Mouse (Mus musculus): ENCODE data around the gene S100a1. TPM values are rescaled to one million over a fixed set of nuclear protein-coding genes. Genes with fewer than 3 reads are reported as not detected.

The S100a1 gene
- total and polyA plus RNA-seq, 2 experiments, result 123 to 335 TPM

DNA sequence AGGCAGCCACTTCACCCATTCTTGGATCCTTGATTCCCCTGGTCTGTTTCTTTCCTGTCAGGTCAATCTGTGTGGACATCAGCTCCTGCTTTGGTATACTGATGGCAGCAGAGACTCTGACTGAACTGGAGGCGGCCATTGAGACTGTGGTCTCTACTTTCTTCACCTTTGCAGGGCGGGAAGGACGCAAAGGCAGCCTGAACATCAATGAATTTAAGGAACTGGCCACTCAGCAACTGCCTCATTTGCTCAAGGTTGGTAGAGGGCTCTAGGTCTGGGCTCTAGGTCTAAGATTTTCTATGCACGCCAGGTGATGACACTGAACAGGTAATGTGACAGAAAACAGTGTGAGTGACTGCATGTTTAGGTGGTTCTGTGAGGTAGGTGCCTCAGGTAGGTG is 1.6 kb upstream of the S100a1 start:
- Histone ChIP-seq H3K9ac (ENCODE audit: low read depth, low read length) (no peak overlapping the region), H3K27ac (replicated peaks; ENCODE audit: insufficient read depth, low read depth, low read length) (peak overlapping the region; percentile 72; the same call in 1 of the 2 replicates)

DNA sequence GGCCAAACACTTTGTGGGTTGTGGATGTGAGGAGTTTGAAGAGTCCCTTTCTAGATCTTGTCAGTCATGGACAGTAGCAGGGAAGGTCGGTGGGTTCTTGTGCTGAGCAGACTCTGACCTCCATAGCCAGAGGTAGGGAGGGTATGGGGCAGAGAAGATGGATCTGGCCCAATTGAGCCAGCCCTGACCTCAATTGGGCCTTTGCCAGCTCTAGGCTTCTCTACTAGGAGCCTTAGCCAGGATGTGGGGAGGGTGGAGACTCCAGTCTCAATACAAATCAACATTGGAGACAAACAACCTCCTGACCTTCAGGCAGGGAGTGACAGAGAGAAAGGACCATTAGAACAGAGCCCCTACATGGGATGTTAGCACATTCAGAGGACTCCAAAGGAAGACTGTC is 1.1 kb upstream of the S100a1 start:
- peak overlapping the region; percentile 72 for H3K27ac ChIP-seq (replicated peaks; ENCODE audit: insufficient read depth, low read depth, low read length)
- no peaks in the 10 kb centered on the region for H3K27me3 ChIP-seq (ENCODE audit: control insufficient read depth, insufficient read depth, low read length)
- DNase-seq (ENCODE audit: extremely low read depth, low read depth, low spot score), result peak; percentile 78
- no peaks in the 10 kb centered on the region; the same call in 1 of the 2 replicates for H3K79me2 ChIP-seq (ENCODE audit: control insufficient read depth, insufficient read depth, low read length)
- WGBS, result 0% methylated on average over 1 of the region's 1 CpGs
- TF ChIP-seq CTCF (IDR thresholded peaks at IDR 0.05; ENCODE audit: low read depth, low read length), result no peak
- peak overlapping the region; percentile 53 for H3K4me3 ChIP-seq (ENCODE audit: insufficient read depth, low read depth, low read length)
- H3K9ac ChIP-seq (ENCODE audit: low read depth, low read length), result peak overlapping the region; percentile 61
- peaks cover 5% of the 10 kb centered on the region for H3K36me3 ChIP-seq (ENCODE audit: control insufficient read depth, insufficient read depth, low read length)
- H3K4me1 ChIP-seq (ENCODE audit: control insufficient read depth, insufficient read depth, low read length), result peaks cover 14% of the 10 kb centered on the region

More for the DNA sequence above, 1.6 kb upstream of the S100a1 start:
- Histone ChIP-seq H3K36me3 (ENCODE audit: control insufficient read depth, insufficient read depth, low read length) (peaks cover 4% of the 10 kb centered on the region), H3K4me1 (ENCODE audit: control insufficient read depth, insufficient read depth, low read length) (peaks cover 14% of the 10 kb centered on the region), H3K4me3 (ENCODE audit: insufficient read depth, low read depth, low read length) (no peak overlapping the region), H3K79me2 (ENCODE audit: control insufficient read depth, insufficient read depth, low read length) (no peaks in the 10 kb centered on the region; the same call in 1 of the 2 replicates), H3K27me3 (ENCODE audit: control insufficient read depth, insufficient read depth, low read length) (no peaks in the 10 kb centered on the region)
- no peak for TF ChIP-seq POLR2A (IDR thresholded peaks at IDR 0.05; ENCODE audit: extremely low read depth, insufficient read depth, low read length)
- TF ChIP-seq CTCF (IDR thresholded peaks at IDR 0.05; ENCODE audit: low read depth, low read length), result no peak
- WGBS, result 96% methylated on average over 4 of the region's 4 CpGs
- DNase-seq (ENCODE audit: extremely low read depth, low read depth, low spot score), result no peak

DNA sequence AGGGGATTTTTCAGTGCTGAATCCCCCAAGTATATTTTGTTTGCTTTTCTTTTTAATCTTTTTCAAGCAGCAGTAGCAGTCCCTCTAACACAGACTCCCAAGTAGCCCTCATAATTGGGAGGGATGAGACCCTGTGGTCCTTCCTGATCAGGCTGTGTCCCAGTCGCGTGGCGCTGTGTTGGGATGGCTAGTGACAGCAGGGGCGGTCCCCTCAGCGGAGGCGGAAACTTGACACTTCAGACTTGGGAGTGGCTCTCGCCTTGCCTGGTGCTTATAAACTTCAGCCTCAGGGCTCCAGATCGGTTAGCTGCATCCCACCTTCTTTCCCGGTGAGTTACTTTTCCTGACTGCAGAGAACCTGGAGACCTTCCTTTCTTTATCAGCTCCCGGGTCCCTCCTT is 499 bp upstream of the S100a1 start:
- peak; percentile 78 for DNase-seq (ENCODE audit: extremely low read depth, low read depth, low spot score)
- peaks cover 14% of the 10 kb centered on the region for H3K4me1 ChIP-seq (ENCODE audit: control insufficient read depth, insufficient read depth, low read length)
- no peaks in the 10 kb centered on the region for H3K27me3 ChIP-seq (ENCODE audit: control insufficient read depth, insufficient read depth, low read length)
- under 1% methylated on average over 10 of the region's 10 CpGs for WGBS
- peak overlapping the region; percentile 91 for H3K27ac ChIP-seq (replicated peaks; ENCODE audit: insufficient read depth, low read depth, low read length)
- TF ChIP-seq POLR2A (IDR thresholded peaks at IDR 0.05; ENCODE audit: extremely low read depth, insufficient read depth, low read length), result peak; percentile 60; the same call in 1 of the 2 replicates
- peak; percentile 8; the same call in 1 of the 2 replicates for TF ChIP-seq CTCF (IDR thresholded peaks at IDR 0.05; ENCODE audit: low read depth, low read length)
- peak overlapping the region; percentile 61 for H3K9ac ChIP-seq (ENCODE audit: low read depth, low read length)
- H3K4me3 ChIP-seq (ENCODE audit: insufficient read depth, low read depth, low read length), result peak overlapping the region; percentile 53
- H3K79me2 ChIP-seq (ENCODE audit: control insufficient read depth, insufficient read depth, low read length), result no peaks in the 10 kb centered on the region; the same call in 1 of the 2 replicates
- peaks cover 5% of the 10 kb centered on the region for H3K36me3 ChIP-seq (ENCODE audit: control insufficient read depth, insufficient read depth, low read length)

DNA sequence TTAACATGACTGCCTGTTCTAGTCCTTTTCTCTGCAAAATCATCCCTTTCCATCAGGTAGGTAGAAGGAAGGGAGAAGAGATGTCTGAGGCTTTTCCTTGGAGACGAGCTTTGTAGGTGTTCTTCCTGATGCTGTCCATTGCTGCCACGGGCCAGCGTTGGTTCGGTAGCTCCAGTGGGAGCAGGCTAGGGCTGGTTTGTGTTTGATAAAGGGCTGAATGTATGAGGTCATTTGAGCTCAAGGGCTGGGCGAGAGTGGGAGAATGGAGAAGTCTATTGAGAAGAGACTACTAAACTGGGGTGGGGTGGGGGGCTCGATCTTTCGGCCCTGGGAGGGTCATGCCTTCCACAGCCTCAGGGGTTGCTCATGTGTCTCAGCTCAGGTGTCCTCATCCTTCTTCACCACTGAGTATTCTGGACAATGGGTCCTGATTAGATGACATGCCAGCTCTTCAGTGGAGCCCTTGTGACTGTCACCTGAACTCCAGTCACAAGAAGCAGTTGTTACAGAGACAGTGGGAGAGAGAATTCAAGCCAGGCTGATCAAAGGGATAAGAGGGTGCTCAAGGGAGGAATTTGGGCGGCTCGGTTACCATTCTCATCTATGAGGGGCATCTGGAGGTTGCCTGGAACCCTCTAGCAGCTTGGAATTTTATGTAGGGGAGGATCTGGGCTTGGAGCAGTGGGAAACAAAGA is 1.1 kb downstream of the S100a1 start:
- no peak for DNase-seq (ENCODE audit: extremely low read depth, low read depth, low spot score)
- Histone ChIP-seq H3K79me2 (ENCODE audit: control insufficient read depth, insufficient read depth, low read length) (no peaks in the 10 kb centered on the region; the same call in 1 of the 2 replicates), H3K4me1 (ENCODE audit: control insufficient read depth, insufficient read depth, low read length) (peaks cover 15% of the 10 kb centered on the region), H3K4me3 (ENCODE audit: insufficient read depth, low read depth, low read length) (no peak overlapping the region; the same call in 1 of the 2 replicates), H3K27me3 (ENCODE audit: control insufficient read depth, insufficient read depth, low read length) (no peaks in the 10 kb centered on the region), H3K36me3 (ENCODE audit: control insufficient read depth, insufficient read depth, low read length) (peaks cover 3% of the 10 kb centered on the region; the same call in 1 of the 2 replicates), H3K27ac (replicated peaks; ENCODE audit: insufficient read depth, low read depth, low read length) (peak overlapping the region; percentile 91), H3K9ac (ENCODE audit: low read depth, low read length) (peak overlapping the region; percentile 78)
- TF ChIP-seq CTCF (IDR thresholded peaks at IDR 0.05; ENCODE audit: low read depth, low read length), result no peak
- no peak for TF ChIP-seq POLR2A (IDR thresholded peaks at IDR 0.05; ENCODE audit: extremely low read depth, insufficient read depth, low read length)
- WGBS, result 86% methylated on average over 9 of the region's 9 CpGs

DNA sequence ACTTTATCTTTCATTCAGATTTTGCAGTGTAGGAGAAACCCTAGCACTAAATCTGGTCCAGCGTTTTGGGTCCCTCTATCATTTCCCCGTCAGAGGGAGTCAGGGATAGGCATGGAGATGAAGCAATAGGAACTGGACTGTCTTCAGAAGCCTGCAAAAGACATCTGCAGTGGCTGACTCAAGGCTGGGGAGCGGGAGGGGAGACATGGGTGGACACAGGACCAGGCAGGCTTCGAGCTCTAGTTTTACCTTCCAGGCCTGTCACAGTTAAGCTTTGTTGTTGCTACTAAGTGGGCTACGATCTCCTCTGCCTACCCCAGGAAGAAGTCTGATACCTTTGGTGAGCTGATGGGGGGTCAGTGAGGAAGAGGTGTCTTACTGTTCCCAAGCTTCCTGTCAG is 1.9 kb downstream of the S100a1 start:
- no peaks in the 10 kb centered on the region for H3K27me3 ChIP-seq (ENCODE audit: control insufficient read depth, insufficient read depth, low read length)
- no peaks in the 10 kb centered on the region; the same call in 1 of the 2 replicates for H3K79me2 ChIP-seq (ENCODE audit: control insufficient read depth, insufficient read depth, low read length)
- TF ChIP-seq POLR2A (IDR thresholded peaks at IDR 0.05; ENCODE audit: extremely low read depth, insufficient read depth, low read length), result no peak
- TF ChIP-seq CTCF (IDR thresholded peaks at IDR 0.05; ENCODE audit: low read depth, low read length), result no peak
- no peak for DNase-seq (ENCODE audit: extremely low read depth, low read depth, low spot score)
- no peak overlapping the region for H3K9ac ChIP-seq (ENCODE audit: low read depth, low read length)
- H3K4me3 ChIP-seq (ENCODE audit: insufficient read depth, low read depth, low read length), result no peak overlapping the region
- 95% methylated on average over 5 of the region's 5 CpGs for WGBS
- H3K4me1 ChIP-seq (ENCODE audit: control insufficient read depth, insufficient read depth, low read length), result peaks cover 18% of the 10 kb centered on the region
- H3K27ac ChIP-seq (replicated peaks; ENCODE audit: insufficient read depth, low read depth, low read length), result no peak overlapping the region
- peaks cover 5% of the 10 kb centered on the region for H3K36me3 ChIP-seq (ENCODE audit: control insufficient read depth, insufficient read depth, low read length)

DNA sequence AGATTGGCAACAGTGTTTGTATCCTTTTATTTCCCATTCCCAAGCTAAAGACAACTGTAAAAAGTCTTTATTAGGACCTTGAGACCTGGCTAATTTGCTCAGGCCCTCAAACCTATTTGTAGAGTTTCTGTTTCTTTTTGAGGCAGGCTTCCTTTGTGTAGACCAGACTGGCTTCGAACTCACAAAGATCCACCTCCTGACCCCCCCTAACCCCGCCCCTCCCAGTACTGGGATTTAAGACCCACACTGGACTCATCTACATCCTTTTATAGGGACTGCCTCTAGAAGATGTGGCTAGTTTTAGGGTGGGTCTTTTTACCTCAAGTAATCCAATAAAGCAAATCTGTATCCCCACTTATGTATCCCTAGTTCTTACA is 4.5 kb downstream of the S100a1 start:
- Histone ChIP-seq H3K79me2 (ENCODE audit: control insufficient read depth, insufficient read depth, low read length) (no peaks in the 10 kb centered on the region; the same call in 1 of the 2 replicates), H3K27me3 (ENCODE audit: control insufficient read depth, insufficient read depth, low read length) (no peaks in the 10 kb centered on the region), H3K9ac (ENCODE audit: low read depth, low read length) (no peak overlapping the region), H3K36me3 (ENCODE audit: control insufficient read depth, insufficient read depth, low read length) (peaks cover 25% of the 10 kb centered on the region), H3K27ac (replicated peaks; ENCODE audit: insufficient read depth, low read depth, low read length) (peak overlapping the region; percentile 2), H3K4me3 (ENCODE audit: insufficient read depth, low read depth, low read length) (peak overlapping the region; percentile 5; the same call in 1 of the 2 replicates), H3K4me1 (ENCODE audit: control insufficient read depth, insufficient read depth, low read length) (peaks cover 14% of the 10 kb centered on the region)
- TF ChIP-seq POLR2A (IDR thresholded peaks at IDR 0.05; ENCODE audit: extremely low read depth, insufficient read depth, low read length), result no peak
- TF ChIP-seq CTCF (IDR thresholded peaks at IDR 0.05; ENCODE audit: low read depth, low read length), result no peak
- WGBS, result 4% methylated on average over 2 of the region's 2 CpGs
- DNase-seq (ENCODE audit: extremely low read depth, low read depth, low spot score), result no peak

Data from liver, adult 2 months (tissue).